Mouse (Mus musculus) kidney, embryonic 14.5 days (tissue): ENCODE measurements at regions not wholly inside any gene's neighbourhood (a gene's known extent, or its start where the extent isn't known, plus 50 kb on each side); places are given as distances from the start of the nearest gene placed in this dataset.
A peak's percentile ranks its signal among the peaks of the same experiment; 100 is the strongest.

Experiments
- ATAC-seq: fragments of 200-750 bp; cut with Nextera tagmentation; 2 replicates; pipeline ENCODE4 v1.8.0; 2017; ENCODE audit warnings: moderate number of reproducible peaks, mild to moderate bottlenecking, moderate TSS enrichment, moderate library complexity; ENCODE audit not compliant: low FRiP score, low TSS enrichment
- H3K27ac ChIP-seq: fragments of 300-500 bp; sonication (generic); 2 replicates; pipeline ENCODE4 v1.5.1; 2014; ENCODE audit warnings: low read depth, mild to moderate bottlenecking, low read length, moderate library complexity, mixed read lengths
- H3K27me3 ChIP-seq: fragments of 300-500 bp; sonication (generic); 2 replicates; pipeline ENCODE4 v1.6.1; 2014; ENCODE audit warnings: mild to moderate bottlenecking, low read length; ENCODE audit not compliant: control insufficient read depth, insufficient read depth
- H3K36me3 ChIP-seq: fragments of 300-500 bp; sonication (generic); 2 replicates; pipeline ENCODE4 v1.6.1; 2014; ENCODE audit warnings: low read length, mixed read lengths; ENCODE audit not compliant: control insufficient read depth, insufficient read depth
- H3K4me1 ChIP-seq: fragments of 300-500 bp; sonication (generic); 2 replicates; pipeline ENCODE4 v1.6.1; 2014; ENCODE audit warnings: low read length, mixed read lengths; ENCODE audit not compliant: control insufficient read depth, insufficient read depth
- H3K4me2 ChIP-seq: fragments of 300-500 bp; sonication (generic); replicated peaks from 2 replicates; pipeline ENCODE4 v1.6.1; 2014; ENCODE audit warnings: low read depth, mild to moderate bottlenecking, low read length
- H3K4me3 ChIP-seq: fragments of 300-500 bp; sonication (generic); 2 replicates; pipeline ENCODE4 v1.5.1; 2014; ENCODE audit warnings: mild to moderate bottlenecking, low read length
- H3K9ac ChIP-seq: fragments of 300-500 bp; sonication (generic); 2 replicates; pipeline ENCODE4 v1.6.1; 2014; ENCODE audit warnings: low read depth, mild to moderate bottlenecking, low read length, moderate library complexity
- H3K9me3 ChIP-seq: fragments of 300-500 bp; sonication (generic); 2 replicates; pipeline ENCODE4 v1.6.1; 2016; ENCODE audit warnings: low read length; ENCODE audit not compliant: control insufficient read depth
- WGBS: fragments of 180-500 bp; shearing (Covaris S2); extraction: QIAGEN DNeasy Blood & Tissue Kit; methylation state at CpG from one replicate; pipeline ENCODE4 v1.1.7; 2014; 5-methylcytosine and 5-hydroxymethylcytosine counted together

- H3K27ac ChIP-seq, result no peak overlapping the region
- H3K36me3 ChIP-seq, result no peaks in the 10 kb centered on the region
- no peak overlapping the region for H3K9ac ChIP-seq
- H3K4me2 ChIP-seq, result no peak overlapping the region
- H3K27me3 ChIP-seq, result no peaks in the 10 kb centered on the region
- H3K4me3 ChIP-seq, result no peak overlapping the region
- WGBS, result 59% methylated on average over 2 of the region's 2 CpGs
- ATAC-seq, result no peak
- no peaks in the 10 kb centered on the region for H3K9me3 ChIP-seq
- H3K4me1 ChIP-seq, result no peaks in the 10 kb centered on the region
Observed at GRCm38 (mm10) chr3:34377913-34378312, 272.3 kb upstream of the Sox2 start.

GRCm38 (mm10) chr3:34377329-34377728 is 272.9 kb upstream of the Sox2 start:
- H3K27me3 ChIP-seq, result no peaks in the 10 kb centered on the region
- no peak overlapping the region for H3K4me2 ChIP-seq
- H3K27ac ChIP-seq, result no peak overlapping the region
- H3K36me3 ChIP-seq, result no peaks in the 10 kb centered on the region
- no peak overlapping the region for H3K4me3 ChIP-seq
- ATAC-seq, result no peak
- H3K4me1 ChIP-seq, result no peaks in the 10 kb centered on the region
- H3K9me3 ChIP-seq, result no peaks in the 10 kb centered on the region
- WGBS, result 77% methylated on average over 12 of the region's 12 CpGs
- H3K9ac ChIP-seq, result no peak overlapping the region

GRCm38 (mm10) chr3:34371418-34371817 is 278.8 kb upstream of the Sox2 start:
- Histone ChIP-seq H3K36me3 (no peaks in the 10 kb centered on the region), H3K27ac (no peak overlapping the region), H3K4me1 (no peaks in the 10 kb centered on the region), H3K4me3 (no peak overlapping the region), H3K9me3 (no peaks in the 10 kb centered on the region), H3K4me2 (no peak overlapping the region), H3K27me3 (no peaks in the 10 kb centered on the region), H3K9ac (no peak overlapping the region)
- ATAC-seq, result no peak
- WGBS, result 84% methylated on average over 2 of the region's 2 CpGs

- Histone ChIP-seq H3K27me3 (peaks cover 5% of the 10 kb centered on the region), H3K9ac (no peak overlapping the region), H3K4me1 (no peaks in the 10 kb centered on the region), H3K9me3 (no peaks in the 10 kb centered on the region), H3K27ac (no peak overlapping the region), H3K4me2 (no peak overlapping the region), H3K36me3 (no peaks in the 10 kb centered on the region), H3K4me3 (no peak overlapping the region)
- WGBS, result 72% methylated on average over 9 of the region's 9 CpGs
- ATAC-seq, result no peak
Observed at GRCm38 (mm10) chr3:34338100-34338499, 257.0 kb upstream of the Dnajc19 start.

GRCm38 (mm10) chr3:34333555-34333954 is 252.4 kb upstream of the Dnajc19 start:
- Histone ChIP-seq H3K27ac (no peak overlapping the region), H3K9me3 (no peaks in the 10 kb centered on the region), H3K9ac (no peak overlapping the region), H3K36me3 (no peaks in the 10 kb centered on the region), H3K27me3 (peaks cover 8% of the 10 kb centered on the region), H3K4me3 (no peak overlapping the region), H3K4me2 (no peak overlapping the region), H3K4me1 (peaks cover 4% of the 10 kb centered on the region; the same call in 1 of the 2 replicates)
- 77% methylated on average over 4 of the region's 4 CpGs for WGBS
- no peak for ATAC-seq

GRCm38 (mm10) chr3:34331889-34332276 is 250.8 kb upstream of the Dnajc19 start:
- H3K27ac ChIP-seq, result no peak overlapping the region
- no peak overlapping the region for H3K9ac ChIP-seq
- H3K4me2 ChIP-seq, result no peak overlapping the region
- WGBS, result 4% methylated on average over 5 of the region's 5 CpGs
- H3K36me3 ChIP-seq, result no peaks in the 10 kb centered on the region
- no peak overlapping the region for H3K4me3 ChIP-seq
- no peaks in the 10 kb centered on the region for H3K9me3 ChIP-seq
- ATAC-seq, result peak; percentile 85
- peaks cover 7% of the 10 kb centered on the region for H3K27me3 ChIP-seq
- H3K4me1 ChIP-seq, result peaks cover 4% of the 10 kb centered on the region; the same call in 1 of the 2 replicates

GRCm38 (mm10) chr3:34330970-34331888 is 250.1 kb upstream of the Dnajc19 start:
- Histone ChIP-seq H3K9me3 (no peaks in the 10 kb centered on the region), H3K4me3 (no peak overlapping the region), H3K4me1 (peaks cover 4% of the 10 kb centered on the region; the same call in 1 of the 2 replicates), H3K36me3 (no peaks in the 10 kb centered on the region), H3K27ac (no peak overlapping the region), H3K4me2 (no peak overlapping the region), H3K27me3 (peaks cover 3% of the 10 kb centered on the region; the same call in 1 of the 2 replicates), H3K9ac (no peak overlapping the region)
- ATAC-seq, result peak; percentile 81
- 14% methylated on average over 22 of the region's 22 CpGs for WGBS

GRCm38 (mm10) chr3:34328865-34329264 is 247.7 kb upstream of the Dnajc19 start:
- H3K4me3 ChIP-seq, result no peak overlapping the region
- peaks cover 4% of the 10 kb centered on the region; the same call in 1 of the 2 replicates for H3K4me1 ChIP-seq
- no peak overlapping the region for H3K27ac ChIP-seq
- H3K4me2 ChIP-seq, result no peak overlapping the region
- no peaks in the 10 kb centered on the region for H3K36me3 ChIP-seq
- no peak overlapping the region for H3K9ac ChIP-seq
- H3K27me3 ChIP-seq, result peaks cover 3% of the 10 kb centered on the region; the same call in 1 of the 2 replicates
- no peaks in the 10 kb centered on the region for H3K9me3 ChIP-seq
- no peak for ATAC-seq
- WGBS, result 26% methylated on average over 2 of the region's 2 CpGs

GRCm38 (mm10) chr3:34325669-34326068 is 244.5 kb upstream of the Dnajc19 start:
- Histone ChIP-seq H3K27ac (no peak overlapping the region), H3K9ac (no peak overlapping the region), H3K27me3 (no peaks in the 10 kb centered on the region; the same call in 1 of the 2 replicates), H3K36me3 (no peaks in the 10 kb centered on the region), H3K4me1 (no peaks in the 10 kb centered on the region), H3K9me3 (no peaks in the 10 kb centered on the region), H3K4me2 (no peak overlapping the region), H3K4me3 (no peak overlapping the region)
- 95% methylated on average over 1 of the region's 1 CpGs for WGBS
- ATAC-seq, result no peak
